Mouse (Mus musculus) forebrain, embryonic 14.5 days (tissue): ENCODE data around the gene Slc25a11. TPM values are rescaled to one million over a fixed set of nuclear protein-coding genes. Genes with fewer than 3 reads are reported as not detected.

Source experiments
- ATAC-seq: fragments of 200-750 bp; cut with Nextera tagmentation; 2 replicates; pipeline ENCODE4 v1.8.0; 2017; ENCODE audit warnings: mild to moderate bottlenecking, moderate library complexity
- DNase-seq: peaks from one replicate; pipeline ENCODE4 v3.0.0-alpha.2; 2015; ENCODE audit warnings: low spot score
- H3K27ac ChIP-seq: fragments of 300-500 bp; sonication (generic); 2 replicates; pipeline ENCODE4 v1.5.1; 2014; ENCODE audit warnings: low read depth, mild to moderate bottlenecking, control low read depth, low read length, moderate library complexity
- H3K27me3 ChIP-seq: fragments of 300-500 bp; sonication (generic); replicated peaks from 2 replicates; pipeline ENCODE4 v1.6.1; 2014; ENCODE audit warnings: low read length, control low read depth, mixed read lengths; ENCODE audit not compliant: control insufficient read depth, insufficient read depth
- H3K36me3 ChIP-seq: fragments of 300-500 bp; sonication (generic); 2 replicates; pipeline ENCODE4 v1.6.1; 2014; ENCODE audit warnings: low read length, control low read depth; ENCODE audit not compliant: control insufficient read depth, insufficient read depth
- H3K4me1 ChIP-seq: fragments of 300-500 bp; sonication (generic); 2 replicates; pipeline ENCODE4 v1.6.1; 2014; ENCODE audit warnings: antibody characterized with exemption, low read length, control low read depth; ENCODE audit not compliant: control insufficient read depth, insufficient read depth
- H3K4me2 ChIP-seq: fragments of 300-500 bp; sonication (generic); 2 replicates; pipeline ENCODE4 v1.6.1; 2014; ENCODE audit warnings: mild to moderate bottlenecking, control low read depth, low read length
- H3K4me3 ChIP-seq: fragments of 300-500 bp; sonication (generic); 2 replicates; pipeline ENCODE4 v1.5.1; 2014; ENCODE audit warnings: low read depth, low read length, control low read depth
- H3K9ac ChIP-seq: fragments of 300-500 bp; sonication (generic); 2 replicates; pipeline ENCODE4 v1.6.1; 2014; ENCODE audit warnings: mild to moderate bottlenecking, low read length, control low read depth, moderate library complexity
- H3K9me3 ChIP-seq: fragments of 300-500 bp; sonication (generic); replicated peaks from 2 replicates; pipeline ENCODE4 v1.6.1; 2016; ENCODE audit warnings: low read length, control low read depth, mixed read lengths; ENCODE audit not compliant: control insufficient read depth
- WGBS: fragments of 180-500 bp; shearing (Covaris S2); extraction: QIAGEN DNeasy Blood & Tissue Kit; methylation state at CpG from one replicate; pipeline ENCODE4 v1.1.7; 2014; 5-methylcytosine and 5-hydroxymethylcytosine counted together
- polyA plus RNA-seq: library from polyadenylated mRNA; unstranded; fragments of >200 nt; fragmentation: Nextera tagmentation; extraction: Ambion mirVana; gene quantifications from 2 replicates; pipeline ENCODE4 v1.2.1, GENCODE M21; 2014

Gene Slc25a11
- polyA plus RNA-seq, 1 experiment from 2014 or later = 190 TPM

- no peak overlapping the region for H3K27ac ChIP-seq
- H3K9ac ChIP-seq = no peak overlapping the region
- no peaks in the 10 kb centered on the region for H3K9me3 ChIP-seq
- no peaks in the 10 kb centered on the region for H3K27me3 ChIP-seq
- H3K36me3 ChIP-seq = peaks cover 46% of the 10 kb centered on the region
- ATAC-seq = no peak
- H3K4me3 ChIP-seq = no peak overlapping the region
- WGBS = 94% methylated on average over 8 of the region's 8 CpGs
- peaks cover 11% of the 10 kb centered on the region for H3K4me1 ChIP-seq
- no peak overlapping the region for H3K4me2 ChIP-seq
- no peak for DNase-seq
These were observed 13.3 kb upstream of the Slc25a11 start for GRCm38 (mm10) chr11:70660571-70660970.

GRCm38 (mm10) chr11:70658942-70659341, 11.7 kb upstream of the Slc25a11 start:
- 81% methylated on average over 8 of the region's 8 CpGs for WGBS
- Histone ChIP-seq H3K4me1 (peaks cover 13% of the 10 kb centered on the region), H3K27ac (no peak overlapping the region), H3K9ac (no peak overlapping the region), H3K9me3 (no peaks in the 10 kb centered on the region), H3K27me3 (no peaks in the 10 kb centered on the region), H3K36me3 (peaks cover 29% of the 10 kb centered on the region), H3K4me3 (no peak overlapping the region), H3K4me2 (no peak overlapping the region)
- DNase-seq = no peak
- ATAC-seq = no peak

DNA sequence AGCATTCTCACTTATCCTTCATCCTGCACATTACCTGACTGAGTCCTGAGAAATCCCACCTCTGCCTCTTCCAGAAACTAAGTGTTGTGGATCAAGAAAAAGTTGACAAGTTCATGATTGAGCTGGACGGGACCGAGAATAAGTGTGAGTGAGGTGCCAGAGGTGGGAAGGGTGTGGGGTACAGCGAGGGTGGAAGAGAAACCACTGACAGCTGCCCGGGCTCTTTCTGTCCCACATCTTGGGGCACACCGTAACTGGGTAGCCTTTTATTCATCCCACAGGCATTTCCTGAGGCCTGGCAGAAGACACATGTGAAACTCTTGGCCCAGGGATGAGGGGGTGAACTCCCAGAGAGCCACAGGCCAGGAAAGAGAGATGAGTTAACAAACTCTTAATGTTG, 11.2 kb upstream of the Slc25a11 start:
- DNase-seq (no peak), ATAC-seq (no peak)
- Histone ChIP-seq H3K9me3 (no peaks in the 10 kb centered on the region), H3K27me3 (no peaks in the 10 kb centered on the region), H3K27ac (no peak overlapping the region), H3K4me1 (peaks cover 13% of the 10 kb centered on the region), H3K36me3 (peaks cover 25% of the 10 kb centered on the region), H3K4me2 (no peak overlapping the region), H3K9ac (no peak overlapping the region), H3K4me3 (no peak overlapping the region)
- 91% methylated on average over 5 of the region's 5 CpGs for WGBS

DNA sequence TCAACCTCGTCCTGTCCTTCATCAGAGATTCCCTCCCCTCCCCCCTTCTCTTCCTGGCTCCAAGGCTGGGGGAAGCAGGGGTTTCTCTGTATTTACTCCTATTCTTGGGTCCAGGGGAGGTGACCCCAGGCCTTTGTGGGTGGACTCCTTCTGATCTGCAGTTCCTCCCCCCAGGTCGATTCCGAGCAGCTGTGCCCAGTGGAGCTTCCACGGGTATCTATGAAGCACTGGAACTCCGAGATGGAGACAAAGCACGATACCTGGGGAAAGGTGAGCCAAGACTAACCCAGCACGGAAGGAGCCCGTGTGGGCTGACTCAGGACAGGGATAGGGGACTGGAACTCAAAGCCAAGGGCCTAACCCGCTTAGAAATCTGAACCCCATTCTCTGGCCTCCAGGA, 10.7 kb upstream of the Slc25a11 start:
- no peak for DNase-seq
- Histone ChIP-seq H3K9ac (no peak overlapping the region), H3K27me3 (no peaks in the 10 kb centered on the region), H3K27ac (no peak overlapping the region), H3K36me3 (peaks cover 20% of the 10 kb centered on the region), H3K9me3 (no peaks in the 10 kb centered on the region), H3K4me1 (peaks cover 14% of the 10 kb centered on the region), H3K4me3 (no peak overlapping the region), H3K4me2 (no peak overlapping the region)
- WGBS = 59% methylated on average over 9 of the region's 9 CpGs
- ATAC-seq = no peak

DNA sequence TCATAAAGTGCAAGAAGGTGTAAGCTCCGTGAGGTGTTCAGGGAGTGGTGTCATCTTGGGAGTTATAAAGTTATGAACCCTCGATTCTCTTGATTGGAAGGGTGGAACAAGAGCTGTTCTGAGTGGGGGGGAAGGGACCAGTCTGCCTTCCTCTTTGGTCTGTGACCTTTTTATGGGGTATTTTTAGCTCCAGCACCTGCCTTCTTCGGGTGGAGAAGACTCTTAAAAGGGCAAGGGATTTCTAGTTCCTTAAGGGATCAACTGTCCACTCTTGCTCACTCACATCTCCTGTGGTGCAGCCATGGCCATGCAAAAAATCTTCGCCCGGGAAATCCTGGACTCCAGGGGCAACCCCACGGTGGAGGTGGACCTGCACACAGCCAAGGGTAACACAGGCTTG, 10.3 kb upstream of the Slc25a11 start:
- ATAC-seq = no peak
- WGBS = 58% methylated on average over 6 of the region's 6 CpGs
- DNase-seq = no peak
- Histone ChIP-seq H3K4me3 (no peak overlapping the region), H3K27me3 (no peaks in the 10 kb centered on the region), H3K27ac (no peak overlapping the region), H3K36me3 (peaks cover 19% of the 10 kb centered on the region), H3K9ac (no peak overlapping the region; the same call in 1 of the 2 replicates), H3K4me2 (no peak overlapping the region), H3K4me1 (peaks cover 19% of the 10 kb centered on the region), H3K9me3 (no peaks in the 10 kb centered on the region)

DNA sequence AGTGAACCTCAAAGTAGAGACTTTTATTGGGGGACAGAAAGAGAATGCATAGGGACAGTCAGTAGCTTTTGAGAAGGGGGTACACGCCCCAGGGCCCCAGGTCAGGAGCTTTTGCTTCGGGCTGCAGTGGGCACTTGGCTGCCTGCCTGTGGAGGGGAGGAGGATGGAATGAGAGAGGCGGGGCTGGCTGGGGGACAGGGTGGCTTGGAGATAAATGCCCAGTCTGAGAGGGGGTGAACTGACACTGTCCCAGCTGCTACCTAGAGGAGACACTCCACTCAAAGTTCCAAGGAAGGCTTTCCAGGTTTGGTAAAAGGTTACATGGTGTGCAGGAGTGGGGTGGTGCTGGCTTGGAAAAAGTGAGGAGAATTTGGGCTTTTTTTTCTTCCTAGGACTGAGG, 9.7 kb upstream of the Slc25a11 start, which contains the start of gene Eno3:
TSS of gene Eno3 (plus strand) at position 239 of the 400 bp plus-strand sequence.
- Histone ChIP-seq H3K27ac (peak within 1 kb of the TSS; percentile 95; the same call in 1 of the 2 replicates), H3K27me3 (no peaks in the 10 kb centered on the region), H3K4me3 (peak within 1 kb of the TSS; percentile 100), H3K4me1 (peaks cover 21% of the 10 kb centered on the region), H3K36me3 (peaks cover 19% of the 10 kb centered on the region), H3K9me3 (no peaks in the 10 kb centered on the region), H3K4me2 (peak within 1 kb of the TSS; percentile 91), H3K9ac (peak within 1 kb of the TSS; percentile 97)
- ATAC-seq (no peak), DNase-seq (no peak)
- 9% methylated on average over 3 of the region's 3 CpGs for WGBS

DNA sequence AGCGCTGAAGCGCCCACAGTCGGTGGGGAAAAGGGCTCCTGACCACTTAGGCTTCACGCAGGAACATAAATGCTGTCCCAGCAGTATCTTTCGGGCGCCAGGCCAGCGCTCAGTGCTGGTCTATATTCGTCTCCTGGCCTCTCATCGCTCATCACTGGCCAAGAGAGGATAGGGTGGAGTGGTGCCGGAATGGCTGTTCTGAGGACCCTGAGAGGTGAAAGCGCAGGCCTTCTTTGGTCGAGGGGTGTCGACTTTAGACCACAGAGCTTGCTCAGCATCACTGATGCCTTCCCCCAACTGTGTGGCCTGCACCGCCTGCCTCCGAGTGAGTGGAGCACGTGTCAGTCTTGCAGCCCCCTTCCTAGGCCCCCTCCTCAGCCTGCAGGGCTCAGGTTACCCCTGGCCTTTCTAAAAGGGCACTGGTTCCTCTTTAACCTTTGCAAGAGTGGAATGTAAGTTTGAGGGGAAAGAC, 9.2 kb upstream of the Slc25a11 start:
- ATAC-seq = no peak
- H3K4me2 ChIP-seq = peak overlapping the region; percentile 91
- no peaks in the 10 kb centered on the region for H3K27me3 ChIP-seq
- H3K4me3 ChIP-seq = peak overlapping the region; percentile 100
- 4% methylated on average over 16 of the region's 16 CpGs for WGBS
- no peak overlapping the region; the same call in 1 of the 2 replicates for H3K27ac ChIP-seq
- H3K9ac ChIP-seq = peak overlapping the region; percentile 97
- H3K9me3 ChIP-seq = no peaks in the 10 kb centered on the region
- H3K4me1 ChIP-seq = peaks cover 21% of the 10 kb centered on the region
- peak; percentile 7 for DNase-seq
- H3K36me3 ChIP-seq = peaks cover 23% of the 10 kb centered on the region

DNA sequence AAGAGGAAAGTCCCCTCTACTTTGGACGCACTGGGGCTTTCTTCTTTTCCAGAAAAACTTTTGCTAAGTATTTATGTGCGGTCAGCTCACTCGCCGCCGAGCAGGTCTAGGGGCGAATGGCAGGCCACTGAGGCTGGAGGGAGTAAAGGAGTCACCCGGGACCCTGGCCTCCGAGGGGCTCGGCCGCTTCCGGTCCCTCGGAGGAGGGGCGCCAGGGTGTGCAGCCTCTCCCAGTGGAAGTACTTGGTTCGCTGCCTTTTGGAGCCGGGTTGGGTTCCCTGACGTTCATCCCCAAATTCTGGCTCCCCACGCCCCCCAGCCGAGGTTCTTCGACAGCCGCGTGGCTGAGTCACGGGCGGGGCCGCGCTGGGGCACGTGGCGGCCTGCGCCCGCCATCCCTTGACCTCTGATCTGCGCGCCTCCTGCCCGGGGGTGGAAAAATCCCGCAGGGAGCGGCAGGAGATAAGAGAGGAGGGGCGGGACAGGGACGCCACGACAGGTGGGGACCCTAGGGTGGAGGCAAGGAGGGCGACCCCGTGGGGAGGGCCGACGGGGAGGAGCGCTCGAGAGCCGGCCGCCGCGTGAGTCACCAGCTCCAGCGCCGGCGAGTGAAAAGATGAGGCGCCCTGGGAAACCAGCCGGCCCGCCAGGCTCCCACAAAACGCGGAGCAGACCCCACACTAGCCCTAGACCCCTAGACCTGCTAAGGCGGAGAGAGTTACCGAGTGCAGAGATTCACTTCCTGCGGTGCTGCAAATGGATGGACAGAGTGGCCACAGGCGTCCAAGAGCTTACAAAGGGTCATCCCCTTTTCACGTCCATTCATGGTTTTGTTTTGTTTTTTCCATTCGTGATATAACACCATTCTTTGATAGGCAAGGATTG, 8.5 kb upstream of the Slc25a11 start:
- under 1% methylated on average over 54 of the region's 61 CpGs for WGBS

More for the DNA sequence above, 8.5 kb upstream of the Slc25a11 start:
- Histone ChIP-seq H3K4me3 (peak overlapping the region; percentile 100), H3K36me3 (peaks cover 26% of the 10 kb centered on the region), H3K4me2 (peak overlapping the region; percentile 91), H3K27me3 (no peaks in the 10 kb centered on the region), H3K27ac (peak overlapping the region; percentile 95), H3K9ac (peak overlapping the region; percentile 97), H3K9me3 (no peaks in the 10 kb centered on the region), H3K4me1 (peaks cover 21% of the 10 kb centered on the region)
- no peak for ATAC-seq
- DNase-seq = peak; percentile 55
